13 mouse cellular contexts compared by ENCODE assay signal in the genomic region with DNA sequence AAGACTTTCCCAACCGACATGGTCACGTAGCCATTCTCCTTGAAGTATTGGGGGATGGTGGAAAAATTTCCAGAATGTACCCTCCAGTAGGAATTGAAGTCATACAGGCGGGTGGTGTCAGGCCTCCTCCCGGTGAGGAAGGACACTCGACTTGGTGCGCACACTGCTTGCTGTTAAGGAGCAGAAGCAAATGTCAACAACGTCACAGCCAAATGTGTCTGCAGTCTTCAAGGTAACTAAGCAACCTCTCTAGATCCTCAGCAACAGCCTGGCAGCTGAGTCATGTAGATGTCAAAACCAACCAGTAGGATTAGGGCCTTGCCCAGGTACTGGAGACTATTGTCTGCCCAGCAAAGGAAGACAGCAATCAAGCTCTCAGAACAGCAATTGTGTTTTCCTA. TPM values are rescaled to one million over a fixed set of nuclear protein-coding genes. Genes with fewer than 3 reads are reported as not detected.
A peak's percentile ranks its signal among the peaks of the same experiment; 100 is the strongest.
DNase-seq lines count a peak whose midpoint lies in the region; ATAC-seq and TF ChIP-seq lines count a peak whose summit lies in the region.
"Had no signal": no experiment of that assay in that cellular context is flagged by ENCODE, and none has a peak within 500 bp of the region (broad histone marks: within the 10 kb centered on the region; RNA-seq: fewer than 3 reads in every experiment).

No protein-coding gene starts in this region.

- 91% methylated on average over 7 of the region's 7 CpGs for WGBS in hindbrain, embryonic 13.5 days
- 93% methylated on average over 7 of the region's 7 CpGs for WGBS in hindbrain, embryonic 11.5 days
- 94% methylated on average over 7 of the region's 7 CpGs for WGBS in neural tube, embryonic 12.5 days
- 79% methylated on average over 7 of the region's 7 CpGs for WGBS in hindbrain, postnatal 0 days

- H3K27ac ChIP-seq in hindbrain, embryonic 13.5 days = no peak overlapping the region
- H3K27ac ChIP-seq in hindbrain, embryonic 11.5 days (ENCODE audit: low read depth, low read length) = no peak overlapping the region
- H3K27ac ChIP-seq in neural tube, embryonic 12.5 days = no peak overlapping the region
- no peak overlapping the region for H3K27ac ChIP-seq in hindbrain, postnatal 0 days
- H3K27ac ChIP-seq: lung, embryonic 15.5 days had no signal

- DNase-seq in hindbrain, embryonic 11.5 days (ENCODE audit: low spot score) = no peak
- no peak for DNase-seq in neural tube, embryonic 10.5 days (ENCODE audit: extremely low spot score, low spot score)
- DNase-seq in hindbrain, postnatal 0 days (ENCODE audit: low spot score) = peak; percentile 3
- DNase-seq in telencephalon, adult 2 months (ENCODE audit: low read depth, low spot score) = peak; percentile 29
- DNase-seq in heart, postnatal 4 days = no peak
- DNase-seq in cerebellum, adult 8-10 months = no peak
- DNase-seq: kidney, adult 18-20 months; retina, postnatal 1 day; thymus, postnatal 36 days had no signal

- no peak for ATAC-seq in hindbrain, embryonic 13.5 days (ENCODE audit: low FRiP score)
- no peak for ATAC-seq in hindbrain, embryonic 11.5 days (ENCODE audit: low FRiP score)
- no peak for ATAC-seq in neural tube, embryonic 12.5 days (ENCODE audit: low FRiP score, low read depth)
- no peak for ATAC-seq in hindbrain, postnatal 0 days

- peak overlapping the region; percentile 59 for H3K4me2 ChIP-seq in hindbrain, embryonic 13.5 days
- no peak overlapping the region for H3K4me2 ChIP-seq in hindbrain, embryonic 11.5 days (replicated peaks; ENCODE audit: low read depth, low read length)
- peak overlapping the region; percentile 54 for H3K4me2 ChIP-seq in neural tube, embryonic 12.5 days (replicated peaks)
- H3K4me2 ChIP-seq in hindbrain, postnatal 0 days (ENCODE audit: low read depth, low read length) = peak overlapping the region; percentile 55

- H3K27me3 ChIP-seq in hindbrain, embryonic 13.5 days = no peaks in the 10 kb centered on the region
- no peaks in the 10 kb centered on the region for H3K27me3 ChIP-seq in hindbrain, embryonic 11.5 days (ENCODE audit: control insufficient read depth, insufficient read depth, low read length)
- H3K27me3 ChIP-seq in neural tube, embryonic 12.5 days (replicated peaks) = no peaks in the 10 kb centered on the region
- no peaks in the 10 kb centered on the region for H3K27me3 ChIP-seq in hindbrain, postnatal 0 days (ENCODE audit: insufficient read depth, low read length)
- H3K27me3 ChIP-seq: lung, embryonic 15.5 days had no signal

- H3K4me1 ChIP-seq in hindbrain, embryonic 13.5 days (replicated peaks) = peaks cover 16% of the 10 kb centered on the region
- H3K4me1 ChIP-seq in hindbrain, embryonic 11.5 days (replicated peaks; ENCODE audit: control insufficient read depth, insufficient read depth, low read length) = no peaks in the 10 kb centered on the region
- H3K4me1 ChIP-seq in neural tube, embryonic 12.5 days = no peaks in the 10 kb centered on the region
- no peaks in the 10 kb centered on the region for H3K4me1 ChIP-seq in hindbrain, postnatal 0 days (ENCODE audit: insufficient read depth, low read length)
- H3K4me1 ChIP-seq: lung, embryonic 15.5 days had no signal

- peaks cover 26% of the 10 kb centered on the region for H3K36me3 ChIP-seq in hindbrain, embryonic 13.5 days
- H3K36me3 ChIP-seq in hindbrain, embryonic 11.5 days (ENCODE audit: control insufficient read depth, insufficient read depth, low read length) = no peaks in the 10 kb centered on the region
- peaks cover 7% of the 10 kb centered on the region for H3K36me3 ChIP-seq in neural tube, embryonic 12.5 days
- H3K36me3 ChIP-seq in hindbrain, postnatal 0 days (ENCODE audit: insufficient read depth, low read length) = peaks cover 3% of the 10 kb centered on the region; the same call in 1 of the 2 replicates
- H3K36me3 ChIP-seq: lung, embryonic 15.5 days had no signal

- no peak for TF ChIP-seq CTCF in hindbrain, postnatal 0 days (IDR thresholded peaks at IDR 0.05; ENCODE audit: low read depth)

- no peak overlapping the region for H3K9ac ChIP-seq in hindbrain, embryonic 13.5 days
- no peak overlapping the region for H3K9ac ChIP-seq in hindbrain, embryonic 11.5 days (ENCODE audit: low read depth, low read length)
- H3K9ac ChIP-seq in neural tube, embryonic 12.5 days = no peak overlapping the region
- peak overlapping the region; percentile 56; the same call in 1 of the 2 replicates for H3K9ac ChIP-seq in hindbrain, postnatal 0 days (replicated peaks; ENCODE audit: low read length)
- H3K9ac ChIP-seq: lung, embryonic 15.5 days had no signal

- peak overlapping the region; percentile 47 for H3K4me3 ChIP-seq in hindbrain, embryonic 13.5 days
- H3K4me3 ChIP-seq in hindbrain, embryonic 11.5 days (ENCODE audit: low read depth, low read length) = no peak overlapping the region
- H3K4me3 ChIP-seq in neural tube, embryonic 12.5 days = no peak overlapping the region
- no peak overlapping the region; the same call in 1 of the 2 replicates for H3K4me3 ChIP-seq in hindbrain, postnatal 0 days (ENCODE audit: low read length)
- H3K4me3 ChIP-seq: erythroblast, embryonic 14.5 days; lung, embryonic 15.5 days had no signal

- no peaks in the 10 kb centered on the region for H3K9me3 ChIP-seq in hindbrain, embryonic 13.5 days
- no peaks in the 10 kb centered on the region for H3K9me3 ChIP-seq in hindbrain, embryonic 11.5 days (ENCODE audit: control insufficient read depth, low read length)
- H3K9me3 ChIP-seq in neural tube, embryonic 12.5 days = no peaks in the 10 kb centered on the region
- no peaks in the 10 kb centered on the region for H3K9me3 ChIP-seq in hindbrain, postnatal 0 days (ENCODE audit: low read length)
- H3K9me3 ChIP-seq: lung, embryonic 15.5 days had no signal

RNA-seq across cellular contexts. Expression of a gene that starts 1.9 kb away (rescaled TPM):
- 13.3 and 14.1 TPM in 2 replicates for polyA plus RNA-seq in hindbrain, embryonic 13.5 days (2015; fragmentation: Nextera tagmentation; extraction: Ambion mirVana)
- polyA plus RNA-seq in hindbrain, embryonic 11.5 days (2014; fragmentation: Nextera tagmentation; extraction: Ambion mirVana) = 4.0 and 5.0 TPM in 2 replicates
- 6.8 and 7.2 TPM in 2 replicates for polyA plus RNA-seq in neural tube, embryonic 12.5 days (2016; fragmentation: Nextera tagmentation; extraction: Ambion mirVana)
- 108 and 126 TPM in 2 replicates for total RNA-seq in hindbrain, postnatal 0 days (2014; rRNA removed)
- polyA plus RNA-seq in hindbrain, postnatal 0 days (2015; fragmentation: Nextera tagmentation; extraction: Ambion mirVana) = 20.8 and 22.0 TPM in 2 replicates
- 10 to 100 TPM; 14.8 to 16.3 TPM for total RNA-seq in heart, postnatal 4 days (2021)

RNA-seq across cellular contexts. Expression of a gene that starts 22.7 kb away (rescaled TPM):
- 32.9 and 34.8 TPM in 2 replicates for polyA plus RNA-seq in hindbrain, embryonic 13.5 days (2015; fragmentation: Nextera tagmentation; extraction: Ambion mirVana)
- polyA plus RNA-seq in hindbrain, embryonic 11.5 days (2014; fragmentation: Nextera tagmentation; extraction: Ambion mirVana) = 30.4 TPM in 2 replicates
- 30.1 and 31.4 TPM in 2 replicates for polyA plus RNA-seq in neural tube, embryonic 12.5 days (2016; fragmentation: Nextera tagmentation; extraction: Ambion mirVana)
- total RNA-seq in hindbrain, postnatal 0 days (2014; rRNA removed) = 15.1 and 15.7 TPM in 2 replicates
- 40.5 and 42.0 TPM in 2 replicates for polyA plus RNA-seq in hindbrain, postnatal 0 days (2015; fragmentation: Nextera tagmentation; extraction: Ambion mirVana)
- 10 to 100 TPM; 11.1 to 13.2 TPM for total RNA-seq in heart, postnatal 4 days (2021)

Comparison
In these comparisons a context has a peak if more than half of its experiments do, and no peak if none do; other contexts are left out.
1. DNase-seq: peak in hindbrain, postnatal 0 days (single experiment) and telencephalon, adult 2 months (single experiment); none in hindbrain, embryonic 11.5 days (single experiment), neural tube, embryonic 10.5 days (single experiment), heart, postnatal 4 days (single experiment) and cerebellum, adult 8-10 months (single experiment).